Mouse (Mus musculus) myocyte (in vitro differentiated cells): Measurements from ENCODE around the gene Kirrel3. TPM values are rescaled to one million over a fixed set of nuclear protein-coding genes. Genes with fewer than 3 reads are reported as not detected.

Experiments
- H3K27me3 ChIP-seq: one replicate; pipeline ENCODE4 v1.6.1; 2011; ENCODE audit not compliant: control insufficient read depth, insufficient read depth, insufficient read length
- H3K36me3 ChIP-seq: one replicate; pipeline ENCODE4 v1.6.1; 2011; ENCODE audit not compliant: control insufficient read depth, insufficient read depth
- H3K4me2 ChIP-seq: one replicate; pipeline ENCODE4 v1.6.1; 2011; ENCODE audit warnings: low read depth, control low read depth
- H3K4me3 ChIP-seq: one replicate; pipeline ENCODE4 v1.5.1; 2011; ENCODE audit warnings: mild to moderate bottlenecking, control low read depth, moderate library complexity
- H3K79me2 ChIP-seq: one replicate; pipeline ENCODE4 v1.6.1; 2011; ENCODE audit not compliant: control insufficient read depth, insufficient read depth
- H3ac ChIP-seq: one replicate; pipeline ENCODE4 v1.6.1; 2011; ENCODE audit not compliant: control insufficient read depth, insufficient read length
- CEBPB ChIP-seq: IDR thresholded peaks from 2 replicates; pipeline ENCODE4 v1.6.1; 2011; ENCODE audit warnings: mild to moderate bottlenecking, moderate library complexity; ENCODE audit not compliant: poor library complexity, insufficient read depth, severe bottlenecking
- E2F4 ChIP-seq: IDR thresholded peaks from one replicate; pipeline ENCODE4 v1.6.1; 2011; ENCODE audit warnings: mild to moderate bottlenecking, control low read depth, moderate library complexity; ENCODE audit not compliant: insufficient read depth
- MAX ChIP-seq: IDR thresholded peaks from one replicate; pipeline ENCODE4 v1.6.1; 2011; ENCODE audit warnings: low read depth, mild to moderate bottlenecking, control low read depth
- MYOD1 ChIP-seq, 3 experiments: IDR thresholded peaks; one replicate each; pipeline ENCODE4 v1.6.1; 2011; ENCODE audit warnings: control low read depth in 2 of 3, low read depth in 2 of 3, mild to moderate bottlenecking in 2 of 3, moderate library complexity in 1 of 3; ENCODE audit not compliant: insufficient read length in 2 of 3, control insufficient read depth in 1 of 3
- MYOG ChIP-seq, 3 experiments: IDR thresholded peaks; one replicate each; pipeline ENCODE4 v1.6.1; 2011; ENCODE audit warnings: control low read depth in 2 of 3, low read depth in 2 of 3, mild to moderate bottlenecking in 2 of 3; ENCODE audit not compliant: insufficient read length in 2 of 3, control insufficient read depth in 1 of 3, insufficient read depth in 1 of 3
- POLR2A ChIP-seq: IDR thresholded peaks from one replicate; pipeline ENCODE4 v1.6.1; 2011; ENCODE audit warnings: low read depth, mild to moderate bottlenecking, control low read depth, moderate library complexity; ENCODE audit not compliant: insufficient read length
- POLR2AphosphoS2 ChIP-seq: IDR thresholded peaks from one replicate; pipeline ENCODE4 v1.6.1; 2011; ENCODE audit warnings: low read depth, control low read depth; ENCODE audit not compliant: insufficient read length
- REST ChIP-seq: IDR thresholded peaks from one replicate; pipeline ENCODE4 v1.6.1; 2011; ENCODE audit warnings: mild to moderate bottlenecking, control low read depth, moderate library complexity; ENCODE audit not compliant: insufficient read depth, insufficient read length
- SRF ChIP-seq: IDR thresholded peaks from one replicate; pipeline ENCODE4 v1.6.1; 2011; ENCODE audit warnings: low read depth; ENCODE audit not compliant: control insufficient read depth, insufficient read length
- TCF12 ChIP-seq: IDR thresholded peaks from one replicate; pipeline ENCODE4 v1.6.1; 2011; ENCODE audit warnings: mild to moderate bottlenecking, control low read depth; ENCODE audit not compliant: poor library complexity, insufficient read depth, severe bottlenecking
- TCF3 ChIP-seq: IDR thresholded peaks from one replicate; pipeline ENCODE4 v1.6.1; 2011; ENCODE audit warnings: low read depth, control low read depth; ENCODE audit not compliant: insufficient read length
- USF1 ChIP-seq: IDR thresholded peaks from one replicate; pipeline ENCODE4 v1.6.1; 2011; ENCODE audit warnings: low read depth, mild to moderate bottlenecking, control low read depth, moderate library complexity
- polyA plus RNA-seq: library from polyadenylated mRNA; unstranded; fragments of >200 nt; fragmentation: generic; extraction: Trizol; gene quantifications from one replicate; pipeline ENCODE4 v1.2.1, GENCODE M21; 2012; ENCODE audit warnings: missing spikeins

Gene Kirrel3
- polyA plus RNA-seq, 1 experiment: 2.8 TPM

DNA sequence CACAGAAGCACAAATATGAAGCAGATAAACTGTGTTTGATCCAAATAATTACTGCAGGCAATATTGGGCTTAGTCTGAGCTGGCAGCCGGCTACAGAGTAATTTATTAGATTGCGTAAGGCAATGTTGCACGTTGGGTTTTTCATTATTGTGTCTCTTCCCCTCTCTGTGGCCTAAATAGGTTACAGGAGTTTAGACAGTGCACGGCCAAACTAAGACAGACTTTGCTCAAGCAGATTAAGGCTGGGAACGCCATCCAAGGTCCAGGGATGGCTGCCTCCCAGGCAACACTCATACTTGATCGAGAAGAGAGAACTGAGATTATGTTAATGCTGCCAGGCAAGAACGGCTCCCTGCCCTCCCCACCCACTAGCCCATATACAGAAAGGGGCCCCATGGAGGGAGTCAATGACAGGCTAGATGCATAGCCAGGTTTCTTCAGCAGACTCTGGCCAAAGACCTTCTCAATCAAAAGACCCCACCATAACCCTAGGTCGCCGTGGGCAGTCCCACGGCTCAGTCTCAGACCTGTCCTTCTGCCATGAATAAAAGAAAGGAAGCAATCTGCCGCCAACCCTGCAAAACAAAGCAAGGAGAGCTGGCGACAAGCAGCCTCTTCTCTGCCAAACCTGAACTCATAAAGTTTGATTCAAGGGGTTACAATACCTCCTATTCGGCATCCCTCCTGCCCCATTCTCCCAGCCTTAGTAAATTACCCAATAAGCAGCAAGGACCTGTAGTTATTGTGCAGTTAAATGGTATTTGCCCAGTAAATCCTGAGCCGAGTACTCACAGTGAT, 437.6 kb downstream of the Kirrel3 start:
- H3K36me3 ChIP-seq: no peaks in the 10 kb centered on the region

DNA sequence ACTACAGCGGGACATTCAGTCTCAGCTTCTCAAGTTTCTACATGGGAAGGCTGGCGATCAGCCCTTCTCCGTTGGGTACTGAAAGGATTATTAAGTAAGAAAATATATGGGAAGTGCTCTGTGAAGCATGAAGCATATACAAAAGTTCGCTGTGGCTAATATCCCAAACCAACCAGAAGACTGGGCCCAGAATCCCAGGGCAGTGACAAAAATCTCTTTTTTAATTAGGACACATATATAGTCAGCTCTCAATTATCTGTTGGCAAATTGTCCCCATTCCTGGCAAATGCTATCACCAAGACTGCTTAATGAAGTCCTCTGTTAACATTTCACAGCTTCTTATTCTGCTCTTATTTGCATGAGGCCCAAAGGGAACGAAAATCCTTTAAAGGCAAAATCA, 439.9 kb downstream of the Kirrel3 start:
- H3K4me2 ChIP-seq: no peak overlapping the region
- H3K36me3 ChIP-seq: no peaks in the 10 kb centered on the region
- H3ac ChIP-seq: no peak overlapping the region
- TF ChIP-seq TCF3 (no peak), REST (no peak), MAX (no peak), POLR2A (no peak), MYOD1 (IDR thresholded peaks at IDR 0.05; ENCODE audit: control insufficient read depth in 1 of 3, insufficient read length in 2 of 3, low read depth in 2 of 3) (no peak), SRF (no peak), CEBPB (no peak), TCF12 (no peak), E2F4 (no peak), MYOG (IDR thresholded peaks at IDR 0.05; ENCODE audit: control insufficient read depth in 1 of 3, insufficient read depth in 1 of 3, insufficient read length in 2 of 3, low read depth in 2 of 3) (no peak), USF1 (no peak), POLR2AphosphoS2 (no peak)
- no peaks in the 10 kb centered on the region for H3K27me3 ChIP-seq
- H3K4me3 ChIP-seq: no peak overlapping the region
- no peaks in the 10 kb centered on the region for H3K79me2 ChIP-seq

More for the DNA sequence above, 437.6 kb downstream of the Kirrel3 start:
- H3K27me3 ChIP-seq: no peaks in the 10 kb centered on the region
- no peak overlapping the region for H3ac ChIP-seq
- H3K4me2 ChIP-seq: no peak overlapping the region
- no peaks in the 10 kb centered on the region for H3K79me2 ChIP-seq
- H3K4me3 ChIP-seq: no peak overlapping the region
- no peak for TF ChIP-seq MYOD1 (IDR thresholded peaks at IDR 0.05; ENCODE audit: control insufficient read depth in 1 of 3, insufficient read length in 2 of 3, low read depth in 2 of 3)
- no peak for TF ChIP-seq POLR2AphosphoS2
- no peak for TF ChIP-seq SRF
- no peak for TF ChIP-seq MYOG (IDR thresholded peaks at IDR 0.05; ENCODE audit: control insufficient read depth in 1 of 3, insufficient read depth in 1 of 3, insufficient read length in 2 of 3, low read depth in 2 of 3)
- no peak for TF ChIP-seq CEBPB
- TF ChIP-seq USF1: no peak
- TF ChIP-seq E2F4: no peak
- no peak for TF ChIP-seq MAX
- no peak for TF ChIP-seq TCF3

DNA sequence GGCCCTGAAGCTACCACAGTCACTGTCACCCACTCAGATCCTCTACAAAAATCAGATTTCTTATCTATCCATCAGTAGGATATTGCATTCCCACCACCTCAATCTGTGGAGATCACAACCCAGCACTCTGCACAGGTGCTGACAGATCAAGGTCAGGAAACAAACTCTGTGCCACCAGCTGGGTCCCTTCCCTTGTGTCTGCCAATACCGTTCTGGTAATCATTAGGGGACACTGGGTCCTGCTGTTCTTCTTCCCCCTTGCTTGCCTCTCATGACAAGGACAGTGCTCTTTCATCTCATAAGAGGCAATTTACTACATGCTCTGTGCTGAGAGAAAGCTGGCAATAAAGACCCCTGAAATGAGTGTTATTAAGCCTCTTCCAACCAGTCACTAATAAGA, 444.7 kb downstream of the Kirrel3 start:
- Histone ChIP-seq H3K4me3 (no peak overlapping the region), H3K36me3 (no peaks in the 10 kb centered on the region), H3K27me3 (no peaks in the 10 kb centered on the region), H3K4me2 (no peak overlapping the region), H3K79me2 (no peaks in the 10 kb centered on the region), H3ac (no peak overlapping the region)
- TF ChIP-seq POLR2AphosphoS2 (no peak), MYOD1 (IDR thresholded peaks at IDR 0.05; ENCODE audit: control insufficient read depth in 1 of 3, insufficient read length in 2 of 3, low read depth in 2 of 3) (no peak), POLR2A (no peak), REST (no peak), SRF (no peak), MAX (no peak), TCF12 (no peak), USF1 (no peak), E2F4 (no peak), CEBPB (no peak), TCF3 (no peak), MYOG (IDR thresholded peaks at IDR 0.05; ENCODE audit: control insufficient read depth in 1 of 3, insufficient read depth in 1 of 3, insufficient read length in 2 of 3, low read depth in 2 of 3) (no peak)

DNA sequence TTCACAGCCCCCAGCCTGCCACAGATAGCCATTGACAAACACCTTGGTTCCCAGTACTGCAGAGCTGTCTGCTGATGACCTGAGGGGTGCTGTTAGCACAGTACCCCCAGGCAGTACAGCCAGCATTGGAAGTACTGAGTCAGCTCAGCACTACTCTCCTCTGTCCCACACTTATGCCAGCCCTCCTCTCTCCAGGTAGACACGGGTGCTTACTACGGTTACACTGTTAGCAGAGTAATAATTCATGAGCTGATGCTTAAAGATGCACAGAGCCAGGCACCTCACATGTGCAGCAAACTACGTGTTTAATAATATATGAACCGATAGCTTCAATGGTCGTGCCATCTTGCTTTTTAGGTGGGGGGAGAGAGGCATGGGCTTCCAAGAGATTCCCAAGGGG, 452.4 kb downstream of the Kirrel3 start:
- Histone ChIP-seq H3ac (no peak overlapping the region), H3K36me3 (no peaks in the 10 kb centered on the region), H3K79me2 (no peaks in the 10 kb centered on the region), H3K4me3 (no peak overlapping the region), H3K27me3 (no peaks in the 10 kb centered on the region), H3K4me2 (no peak overlapping the region)
- TF ChIP-seq MAX: no peak
- TF ChIP-seq E2F4: no peak
- TF ChIP-seq MYOD1 (IDR thresholded peaks at IDR 0.05; ENCODE audit: control insufficient read depth in 1 of 3, insufficient read length in 2 of 3, low read depth in 2 of 3): no peak
- no peak for TF ChIP-seq TCF12
- no peak for TF ChIP-seq POLR2AphosphoS2
- TF ChIP-seq REST: no peak
- no peak for TF ChIP-seq POLR2A
- no peak for TF ChIP-seq TCF3
- no peak for TF ChIP-seq USF1
- TF ChIP-seq SRF: no peak
- no peak for TF ChIP-seq MYOG (IDR thresholded peaks at IDR 0.05; ENCODE audit: control insufficient read depth in 1 of 3, insufficient read depth in 1 of 3, insufficient read length in 2 of 3, low read depth in 2 of 3)
